Mouse (Mus musculus) small intestine, adult 2 months (tissue): ENCODE data around the gene Ror1. TPM values are rescaled to one million over a fixed set of nuclear protein-coding genes. Genes with fewer than 3 reads are reported as not detected.

Source experiments
- H3K27ac ChIP-seq: fragments of 200-500 bp; 2 replicates; pipeline ENCODE4 v1.5.1; 2012; ENCODE audit warnings: low read depth, low read length, control low read depth, inconsistent platforms; ENCODE audit not compliant: insufficient read depth
- H3K27me3 ChIP-seq: fragments of 200-500 bp; 2 replicates; pipeline ENCODE4 v1.6.1; 2012; ENCODE audit warnings: mild to moderate bottlenecking, moderate library complexity, low read length, inconsistent platforms; ENCODE audit not compliant: control insufficient read depth, insufficient read depth
- H3K36me3 ChIP-seq: fragments of 200-500 bp; 2 replicates; pipeline ENCODE4 v1.6.1; 2012; ENCODE audit warnings: mild to moderate bottlenecking, low read length, control low read depth, inconsistent platforms; ENCODE audit not compliant: control insufficient read depth, insufficient read depth
- H3K4me1 ChIP-seq: fragments of 200-500 bp; 2 replicates; pipeline ENCODE4 v1.6.1; 2012; ENCODE audit warnings: low read length, inconsistent platforms, mixed read lengths; ENCODE audit not compliant: control insufficient read depth, insufficient read depth, insufficient read length
- H3K4me3 ChIP-seq: fragments of 200-500 bp; 2 replicates; pipeline ENCODE4 v1.5.1; 2012; ENCODE audit warnings: low read depth, mild to moderate bottlenecking, control low read depth, inconsistent platforms, low read length, moderate library complexity
- CTCF ChIP-seq: fragments of 200-500 bp; IDR thresholded peaks from 2 replicates; pipeline ENCODE4 v1.5.1; 2012; ENCODE audit warnings: low read depth, mild to moderate bottlenecking, control low read depth, inconsistent platforms, low read length, moderate library complexity, mixed read lengths; ENCODE audit not compliant: insufficient replicate concordance, insufficient read length; ENCODE audit errors: extremely low read depth
- POLR2A ChIP-seq: fragments of 200-500 bp; IDR thresholded peaks from 2 replicates; pipeline ENCODE4 v1.6.1; 2012; ENCODE audit warnings: low read depth, mild to moderate bottlenecking, control low read depth, inconsistent platforms, low read length, moderate library complexity
- WGBS: fragments of 180-500 bp; shearing (Covaris S2); methylation state at CpG from one replicate; pipeline ENCODE4 v1.1.7; 2018; 5-methylcytosine and 5-hydroxymethylcytosine counted together
- polyA plus RNA-seq: library from polyadenylated mRNA; depleted of rRNA; stranded (reverse); fragments of >200 nt; gene quantifications from 2 replicates; pipeline ENCODE4 v1.2.3, GENCODE M21; 2012

Ror1 gene
- polyA plus RNA-seq, 1 experiment: 0.43 TPM

DNA sequence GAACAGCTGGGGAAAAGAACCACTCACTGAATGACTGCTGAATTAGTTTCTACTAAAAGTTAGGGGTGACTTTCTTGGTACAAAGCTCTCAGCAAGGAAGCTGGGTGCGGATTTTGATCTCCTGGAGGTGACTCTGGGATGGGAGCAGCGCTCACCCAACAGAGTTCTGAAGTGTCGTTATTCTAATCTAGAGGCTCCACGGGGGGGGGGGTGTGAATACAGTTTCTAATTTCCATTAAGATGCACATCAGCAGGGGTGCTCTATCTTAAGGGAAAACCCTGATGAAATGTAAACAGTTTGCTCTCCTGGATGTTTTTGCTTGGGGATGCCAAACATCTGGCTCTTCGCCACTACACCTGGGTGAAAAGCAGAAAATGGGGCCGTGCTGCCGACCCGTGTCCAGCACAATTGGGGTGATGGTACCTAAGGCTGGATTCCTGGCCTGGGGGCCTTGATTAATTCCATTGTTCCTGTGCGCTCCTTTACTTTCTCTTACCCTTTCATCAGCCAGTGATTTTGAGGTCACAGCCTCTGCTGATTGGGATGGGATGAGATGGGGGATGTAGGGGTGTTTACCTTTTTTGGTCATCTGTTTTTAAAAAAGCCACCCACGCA, 1.9 kb downstream of the Ror1 start:
- WGBS: 70% methylated on average over 10 of the region's 10 CpGs
- peaks cover 14% of the 10 kb centered on the region for H3K27me3 ChIP-seq
- no peak overlapping the region for H3K4me3 ChIP-seq
- no peaks in the 10 kb centered on the region for H3K36me3 ChIP-seq
- H3K4me1 ChIP-seq: no peaks in the 10 kb centered on the region; the same call in 1 of the 2 replicates
- TF ChIP-seq POLR2A: no peak
- H3K27ac ChIP-seq: no peak overlapping the region

DNA sequence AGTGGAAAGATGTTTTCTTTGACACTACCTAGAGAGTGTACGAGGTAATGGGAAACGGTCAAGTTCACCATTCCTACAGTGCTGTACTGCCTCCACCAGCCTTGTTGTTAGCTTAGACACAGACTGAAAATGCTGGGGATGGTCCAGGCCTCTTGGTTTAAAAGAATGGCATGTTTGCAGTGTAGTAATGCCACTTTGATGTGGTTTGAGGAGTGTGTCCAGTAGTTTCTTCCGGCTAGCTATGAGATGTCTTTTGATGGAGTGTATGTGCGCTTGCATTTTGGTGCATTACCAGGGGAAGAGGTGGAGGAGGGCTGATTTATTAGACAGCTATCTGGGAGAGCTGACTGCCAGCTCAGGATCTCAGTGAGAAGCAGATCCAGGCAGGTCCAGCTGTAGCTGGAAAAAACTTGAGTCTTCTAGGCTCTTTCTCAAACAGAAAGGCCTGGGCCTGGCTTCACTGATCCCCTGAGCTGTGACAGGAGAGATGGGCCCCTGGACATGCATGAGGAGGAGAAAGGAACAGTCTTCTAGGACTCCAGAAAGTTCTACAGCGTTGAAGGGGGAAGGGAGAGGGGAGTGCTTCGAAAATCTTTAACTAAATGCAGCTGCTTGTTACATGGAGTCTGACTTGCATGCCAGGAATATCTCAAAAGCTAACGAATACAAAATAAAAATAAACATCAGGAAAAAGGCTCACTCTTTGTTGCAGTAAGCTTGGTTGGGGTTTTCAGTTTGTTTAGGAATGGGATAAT, 5.7 kb downstream of the Ror1 start:
- Histone ChIP-seq H3K27ac (no peak overlapping the region), H3K4me1 (no peaks in the 10 kb centered on the region; the same call in 1 of the 2 replicates), H3K36me3 (no peaks in the 10 kb centered on the region), H3K27me3 (peaks cover 6% of the 10 kb centered on the region), H3K4me3 (no peak overlapping the region)
- no peak for TF ChIP-seq POLR2A
- no peak for TF ChIP-seq CTCF
- 60% methylated on average over 7 of the region's 7 CpGs for WGBS

DNA sequence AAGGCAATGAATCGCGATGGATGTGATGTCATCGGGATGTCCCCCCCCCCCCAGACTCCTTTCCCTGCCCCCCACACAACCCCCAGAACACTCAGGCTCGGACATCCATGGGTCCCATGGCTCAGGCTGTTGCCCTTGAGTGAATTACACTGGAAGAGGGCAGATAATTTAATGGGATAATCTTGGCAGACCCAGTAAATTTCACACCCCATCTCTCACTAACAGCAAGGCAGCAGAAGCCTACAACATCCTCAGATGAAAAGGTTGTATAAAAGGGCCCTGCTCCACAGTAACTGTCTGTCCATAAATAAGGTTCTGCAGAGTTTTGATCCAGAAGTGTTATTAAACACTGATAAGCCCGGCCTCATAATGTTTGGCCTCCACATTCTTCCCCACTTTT, 6.3 kb downstream of the Ror1 start:
- TF ChIP-seq POLR2A: no peak
- no peak for TF ChIP-seq CTCF
- no peak overlapping the region for H3K27ac ChIP-seq
- H3K4me1 ChIP-seq: no peaks in the 10 kb centered on the region
- H3K4me3 ChIP-seq: no peak overlapping the region
- 57% methylated on average over 5 of the region's 5 CpGs for WGBS
- peaks cover 3% of the 10 kb centered on the region; the same call in 1 of the 2 replicates for H3K27me3 ChIP-seq
- H3K36me3 ChIP-seq: no peaks in the 10 kb centered on the region

DNA sequence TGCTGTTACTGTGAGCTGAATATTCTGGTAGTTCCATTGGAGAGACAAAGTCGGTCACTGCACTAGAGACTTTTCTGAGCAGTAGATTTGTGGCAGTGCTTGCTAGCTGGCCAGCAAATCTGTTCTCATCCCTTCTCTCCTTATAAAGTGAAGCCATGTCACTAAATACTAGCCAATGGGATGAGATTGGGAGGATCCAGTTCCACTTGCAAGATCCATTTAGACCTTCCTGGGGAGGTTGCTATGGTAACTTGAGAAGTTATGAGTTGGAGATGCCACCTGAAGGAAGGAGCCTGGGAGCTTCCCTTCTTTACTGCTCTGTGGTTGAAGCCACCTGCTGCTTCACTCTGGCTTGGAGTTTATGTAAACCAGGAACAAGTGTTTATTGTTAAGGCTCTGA, 8.7 kb downstream of the Ror1 start:
- TF ChIP-seq CTCF: no peak
- no peak for TF ChIP-seq POLR2A
- no peaks in the 10 kb centered on the region for H3K36me3 ChIP-seq
- H3K27me3 ChIP-seq: no peaks in the 10 kb centered on the region
- no peak overlapping the region for H3K27ac ChIP-seq
- 83% methylated on average over 1 of the region's 1 CpGs for WGBS
- no peaks in the 10 kb centered on the region for H3K4me1 ChIP-seq
- H3K4me3 ChIP-seq: no peak overlapping the region

DNA sequence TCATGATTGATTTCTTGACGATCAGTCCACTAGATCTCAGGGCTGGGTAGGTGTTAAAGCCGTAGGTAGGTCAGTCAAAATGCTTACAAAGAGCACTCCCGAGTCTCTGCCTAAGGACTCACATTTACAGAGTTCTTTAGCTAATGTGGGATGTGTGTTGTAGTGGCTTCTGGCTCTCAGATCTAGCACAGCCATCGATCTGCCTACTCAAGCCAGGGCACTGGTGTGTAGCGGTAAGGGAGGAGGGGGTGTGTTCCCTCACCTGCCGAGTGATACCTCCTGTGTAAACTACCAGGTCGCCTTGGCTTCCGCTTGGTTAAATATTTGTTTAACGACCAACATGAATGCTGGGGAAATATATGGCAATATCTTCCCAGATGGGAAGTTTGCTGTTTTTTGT, 12.0 kb downstream of the Ror1 start:
- Histone ChIP-seq H3K27me3 (no peaks in the 10 kb centered on the region), H3K4me3 (no peak overlapping the region), H3K4me1 (no peaks in the 10 kb centered on the region), H3K27ac (no peak overlapping the region), H3K36me3 (no peaks in the 10 kb centered on the region)
- WGBS: 34% methylated on average over 9 of the region's 9 CpGs
- TF ChIP-seq POLR2A: no peak

DNA sequence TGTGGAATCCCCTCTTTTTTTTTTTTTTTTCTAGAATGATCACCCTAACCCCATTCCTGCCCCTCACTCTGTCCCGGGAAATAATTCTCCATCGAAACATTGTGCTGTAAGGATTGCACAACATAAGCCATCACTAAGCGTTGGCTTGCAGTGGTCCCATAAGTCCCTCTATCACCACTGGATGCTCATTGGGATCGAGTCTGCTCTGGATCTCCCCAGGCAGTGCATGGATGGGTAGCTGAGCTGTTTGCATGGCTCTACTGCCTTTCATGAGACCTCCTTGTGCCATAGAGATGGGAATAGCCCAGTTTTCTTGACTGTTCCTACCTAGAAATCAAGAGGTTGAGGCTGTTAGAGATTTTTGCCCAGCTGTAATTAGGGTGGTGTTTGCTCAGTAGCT, 13.0 kb downstream of the Ror1 start:
- Histone ChIP-seq H3K4me3 (no peak overlapping the region), H3K4me1 (no peaks in the 10 kb centered on the region), H3K27ac (no peak overlapping the region), H3K27me3 (no peaks in the 10 kb centered on the region), H3K36me3 (no peaks in the 10 kb centered on the region)
- TF ChIP-seq CTCF (no peak), POLR2A (no peak)
- WGBS: 90% methylated on average over 4 of the region's 4 CpGs

DNA sequence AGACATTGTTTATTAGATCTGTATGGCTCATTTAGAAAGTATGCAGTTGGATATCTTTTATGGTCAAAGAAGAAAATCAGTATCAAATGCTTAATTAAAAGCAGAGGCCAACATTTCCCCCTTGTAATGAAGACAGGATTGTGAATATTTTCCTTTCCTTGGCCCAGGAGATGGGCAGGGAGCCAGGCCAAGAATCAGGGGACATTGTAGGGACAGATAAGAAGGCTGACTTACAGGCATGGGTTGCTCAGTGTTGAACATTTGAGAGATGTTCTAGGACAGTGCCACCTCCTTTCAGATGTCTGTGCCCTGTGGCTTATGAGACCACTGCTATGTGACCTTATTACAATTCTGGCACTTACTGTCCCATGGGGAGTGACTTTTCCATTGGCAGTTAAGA, 18.6 kb downstream of the Ror1 start:
- no peaks in the 10 kb centered on the region for H3K36me3 ChIP-seq

More for the DNA sequence above, 18.6 kb downstream of the Ror1 start:
- Histone ChIP-seq H3K4me1 (no peaks in the 10 kb centered on the region), H3K27ac (no peak overlapping the region), H3K27me3 (no peaks in the 10 kb centered on the region), H3K4me3 (no peak overlapping the region)
- TF ChIP-seq CTCF (no peak), POLR2A (no peak)
